Mouse (Mus musculus) kidney, postnatal 25 days (tissue): ENCODE measurements at regions not wholly inside any gene's neighbourhood (a gene's known extent, or its start where the extent isn't known, plus 50 kb on each side); places are given as distances from the start of the nearest gene placed in this dataset.
A peak's percentile ranks its signal among the peaks of the same experiment; 100 is the strongest.

ENCODE experiments used
- DNase-seq, 2 experiments: peaks; one replicate each; pipeline ENCODE4 v3.0.0; 2021; ENCODE audit warnings: mixed read lengths in 2 of 2

DNA sequence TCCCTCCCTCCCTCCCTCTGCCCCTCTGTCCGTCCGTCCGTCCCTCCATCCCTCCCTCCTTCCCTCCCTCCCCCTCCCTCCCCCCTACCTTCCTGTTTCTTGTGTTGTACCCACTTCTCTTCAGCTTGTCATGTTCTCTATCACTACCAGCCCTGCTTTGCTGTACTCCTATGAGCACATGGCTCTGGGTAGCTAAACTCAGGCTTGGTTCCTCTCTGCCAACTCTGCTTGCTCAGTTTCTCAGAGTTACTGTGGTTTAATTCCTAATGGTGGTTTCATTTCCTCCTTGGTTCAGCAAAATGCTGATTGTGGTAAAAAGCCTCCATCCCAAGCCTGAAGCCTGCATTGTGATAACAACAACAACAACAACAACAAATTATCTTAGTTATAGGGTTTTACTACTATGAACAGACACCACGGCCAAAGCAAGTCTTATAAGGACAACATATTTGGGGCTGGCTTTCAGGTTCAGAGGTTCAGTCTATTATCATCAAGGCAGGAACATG, 279.5 kb upstream of the Zfp703 start:
- no peak for DNase-seq

GRCm38 (mm10) chr8:26698580-26698979, 278.5 kb upstream of the Zfp703 start:
- DNase-seq = peak in 1 of 2 experiments; percentile 36

DNA sequence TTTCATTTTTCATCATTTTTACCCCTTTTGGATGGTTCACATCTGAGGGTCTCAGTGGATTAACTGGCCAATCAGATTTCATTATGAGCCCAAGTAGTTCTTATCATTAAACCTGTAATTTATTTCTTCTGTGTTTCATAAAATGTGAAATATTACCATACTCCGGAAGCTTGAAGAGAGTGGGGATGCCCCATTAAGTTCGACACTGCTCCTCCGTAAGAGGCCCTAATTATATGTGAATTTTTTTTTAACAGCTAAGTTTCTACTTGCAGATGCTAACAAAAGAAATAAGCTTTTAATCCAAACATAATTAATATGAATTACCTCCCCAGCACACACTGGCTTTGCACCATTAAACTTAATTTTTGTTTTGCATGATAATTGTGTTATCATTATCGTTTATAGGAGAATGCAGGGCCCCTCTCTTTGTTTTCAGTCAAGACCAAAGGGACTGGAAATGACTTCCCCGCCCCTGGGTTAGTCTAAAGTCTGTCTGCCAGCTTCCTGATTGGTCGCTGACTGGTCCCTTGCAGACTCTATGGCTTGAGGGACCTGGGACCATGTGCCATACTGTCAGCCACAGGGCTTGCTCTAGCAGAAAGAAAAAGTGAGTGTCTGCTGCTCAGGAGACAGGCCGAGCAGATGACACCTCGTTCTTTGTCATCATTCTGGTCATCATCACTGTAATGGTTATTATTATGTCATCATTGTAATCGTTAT, 270.9 kb upstream of the Zfp703 start:
- no peak for DNase-seq

DNA sequence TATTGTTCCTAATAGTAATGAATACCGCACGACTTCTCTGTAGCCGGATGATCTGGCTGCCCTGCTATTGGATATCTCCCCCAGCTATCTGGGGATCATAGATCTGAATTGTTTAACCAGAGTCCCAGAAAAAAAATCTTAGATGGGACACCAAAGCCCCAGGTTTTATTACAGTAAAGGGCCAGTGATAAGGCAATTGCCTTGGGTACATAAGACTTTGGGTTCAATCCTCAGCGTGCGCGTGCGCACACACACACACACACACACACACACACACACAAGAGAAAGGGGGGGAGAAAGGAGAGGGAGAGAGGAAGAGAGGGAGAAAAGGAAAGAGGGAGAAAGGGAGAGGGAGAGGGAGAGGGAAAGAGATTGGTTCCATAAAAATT, 270.4 kb upstream of the Zfp703 start:
- DNase-seq = no peak

- peak in 1 of 2 experiments; percentile 49 for DNase-seq
Measured at GRCm38 (mm10) chr8:26713836-26714235, 263.3 kb upstream of the Zfp703 start.

GRCm38 (mm10) chr8:26714714-26715113, 262.4 kb upstream of the Zfp703 start:
- DNase-seq = no peak

GRCm38 (mm10) chr8:26718409-26719355, 258.4 kb upstream of the Zfp703 start:
- no peak for DNase-seq

- DNase-seq = no peak
Measured at GRCm38 (mm10) chr8:26722766-26723165, 254.4 kb upstream of the Zfp703 start.

- no peak for DNase-seq
Measured at GRCm38 (mm10) chr8:26724628-26725027, 252.5 kb upstream of the Zfp703 start.

GRCm38 (mm10) chr8:26725521-26725920, 251.6 kb upstream of the Zfp703 start:
- no peak for DNase-seq

- no peak for DNase-seq
Measured at GRCm38 (mm10) chr8:26729351-26729750, 247.8 kb upstream of the Zfp703 start.

DNA sequence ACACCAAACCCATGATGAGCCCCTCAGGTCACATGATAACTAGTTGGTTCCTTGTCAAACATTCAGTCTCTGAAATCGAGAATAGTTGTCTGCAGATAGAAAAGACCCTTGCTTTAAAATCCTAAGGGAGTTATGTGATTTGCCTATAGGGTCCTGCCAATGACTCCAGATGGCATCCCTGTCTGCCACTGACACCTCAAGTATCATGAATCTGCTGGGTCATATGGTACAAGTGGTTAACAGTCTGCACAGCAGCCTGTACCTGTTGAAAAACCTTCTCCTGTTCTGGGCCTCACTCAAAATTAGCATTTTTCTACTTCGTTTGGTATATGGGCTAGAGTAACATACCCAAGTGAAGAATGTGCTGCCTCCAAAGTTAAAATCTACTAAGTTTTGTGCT, 246.0 kb upstream of the Zfp703 start:
- no peak for DNase-seq

DNA sequence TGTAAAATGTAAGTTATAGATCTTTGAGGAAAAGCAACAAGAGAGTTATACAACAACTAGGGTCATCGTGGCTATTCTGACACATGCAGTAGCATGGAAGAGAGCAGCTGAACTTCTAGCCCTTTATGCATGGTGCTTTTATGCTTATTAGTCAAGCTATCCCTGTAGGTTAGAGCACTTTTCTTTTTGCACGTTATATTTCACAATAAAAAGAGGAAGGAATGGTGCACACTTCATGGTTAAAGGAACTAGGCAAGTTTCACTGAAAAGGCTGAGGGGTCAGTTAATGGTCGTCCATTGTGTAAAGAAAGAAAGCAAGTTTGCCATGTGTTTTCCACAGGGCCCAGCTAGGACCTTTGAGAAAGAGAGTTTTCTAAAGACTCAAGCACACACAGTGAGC, 232.7 kb upstream of the Zfp703 start:
- no peak for DNase-seq

- no peak for DNase-seq
Measured at GRCm38 (mm10) chr8:26746811-26747210, 230.3 kb upstream of the Zfp703 start.

DNA sequence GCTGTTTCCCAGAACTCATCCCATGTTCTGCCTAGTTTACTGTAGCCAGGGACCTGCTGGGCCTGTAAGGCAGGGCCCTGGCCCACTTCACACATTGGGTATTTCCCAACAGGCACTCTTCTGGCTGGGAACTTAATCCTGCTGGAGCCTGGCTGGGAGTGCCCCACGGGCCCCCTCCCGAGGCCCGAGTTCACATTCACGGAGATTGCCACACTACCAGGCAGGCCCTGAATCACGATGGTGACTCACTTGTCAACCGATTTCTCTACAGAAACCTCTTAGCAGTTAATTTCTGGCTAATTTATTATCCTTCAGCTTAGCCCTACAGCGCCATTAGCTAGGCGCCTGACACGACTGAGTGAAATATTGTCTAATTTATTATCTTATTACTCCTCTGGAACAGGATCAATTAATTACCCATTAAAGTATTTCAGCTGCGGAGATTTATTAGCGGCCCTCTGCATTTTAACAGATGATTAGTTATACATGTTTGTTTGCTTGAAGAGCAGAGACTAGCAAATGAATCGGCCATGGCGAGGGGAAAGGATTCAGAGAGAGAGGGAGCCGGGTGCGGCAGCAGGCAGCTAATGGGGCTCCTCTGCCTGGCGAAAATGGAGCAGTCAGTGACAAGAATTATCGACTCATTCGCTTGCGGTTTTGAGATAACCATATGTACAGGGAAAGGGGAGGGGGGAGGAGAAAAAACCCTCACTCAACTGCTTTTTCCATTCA, 229.7 kb upstream of the Zfp703 start:
- no peak for DNase-seq

DNA sequence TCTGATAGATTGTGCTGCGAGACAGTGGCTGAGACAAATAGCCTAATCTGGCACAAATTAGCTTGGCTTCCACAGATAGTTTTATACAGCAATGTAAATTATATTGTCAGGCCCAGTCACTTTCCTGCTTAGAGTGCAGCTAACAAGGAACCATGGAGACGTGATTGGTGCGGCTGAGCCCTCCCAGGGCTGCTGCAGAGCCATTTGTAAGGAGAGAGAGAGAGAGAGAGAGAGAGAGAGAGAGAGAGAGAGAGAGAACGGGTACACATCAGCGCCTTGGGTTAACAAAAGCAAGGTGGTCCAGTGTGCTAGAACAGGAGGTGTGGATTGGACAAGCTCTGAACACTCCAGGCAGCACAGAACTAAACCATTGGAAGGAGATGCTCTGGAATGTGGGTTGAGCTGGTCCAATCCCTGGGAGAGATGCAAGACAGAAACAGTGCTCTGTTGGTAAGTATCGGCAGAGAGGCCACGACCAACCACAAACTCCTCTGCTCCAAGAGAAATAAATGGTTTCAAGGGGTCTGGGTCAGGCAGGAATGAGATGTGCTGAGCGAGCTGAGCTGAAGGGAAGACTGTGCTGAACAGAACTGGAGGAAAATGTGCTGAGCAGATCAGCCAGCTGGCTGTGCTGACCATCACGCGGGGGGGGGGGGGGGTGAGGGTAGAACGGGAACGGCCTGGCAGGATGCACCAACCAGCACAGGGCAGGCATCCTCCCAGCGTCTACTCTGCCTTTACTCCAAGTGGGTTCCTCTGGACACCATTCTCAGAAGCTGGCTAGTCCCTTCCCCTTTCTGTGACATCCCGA, 228.8 kb upstream of the Zfp703 start:
- DNase-seq = no peak

GRCm38 (mm10) chr8:26748972-26749291, 228.2 kb upstream of the Zfp703 start:
- no peak for DNase-seq

DNA sequence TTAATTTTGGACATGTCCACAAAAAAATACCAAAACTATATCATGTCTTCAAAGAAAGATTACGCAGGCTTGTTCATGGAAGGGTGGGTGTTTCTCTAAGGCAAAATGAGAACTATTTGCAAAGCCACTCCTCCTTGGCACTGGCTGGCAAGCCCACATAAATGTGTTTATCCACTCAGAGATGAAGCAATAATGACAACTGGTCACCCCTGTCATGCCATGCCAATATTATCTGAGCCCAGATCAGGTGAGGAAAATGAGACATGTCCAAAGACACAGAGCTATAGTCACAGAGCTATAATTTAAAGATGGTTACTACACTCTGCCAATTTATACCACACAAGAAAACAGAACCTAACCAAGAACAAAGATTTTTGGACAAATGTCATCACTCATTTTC, 227.0 kb upstream of the Zfp703 start:
- DNase-seq = no peak

DNA sequence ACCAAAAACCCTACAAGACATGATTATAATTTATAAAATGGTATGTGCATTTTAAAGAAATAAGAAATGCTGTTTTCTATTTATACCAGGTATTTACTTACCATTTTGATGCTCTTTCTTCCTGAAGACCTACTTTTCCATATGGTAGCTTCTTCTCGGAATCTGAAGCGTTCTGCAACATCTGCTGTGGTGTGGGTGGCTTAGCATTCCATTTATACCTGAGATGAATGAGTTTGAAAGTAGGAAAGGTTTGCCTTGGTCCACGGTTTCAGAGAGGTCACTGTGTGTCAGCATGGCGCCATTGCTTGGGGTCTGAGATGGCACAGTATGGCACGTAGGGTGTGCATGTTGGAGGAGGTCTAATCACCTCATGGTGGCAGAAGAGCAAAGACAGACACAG, 225.5 kb upstream of the Zfp703 start:
- DNase-seq = no peak

DNA sequence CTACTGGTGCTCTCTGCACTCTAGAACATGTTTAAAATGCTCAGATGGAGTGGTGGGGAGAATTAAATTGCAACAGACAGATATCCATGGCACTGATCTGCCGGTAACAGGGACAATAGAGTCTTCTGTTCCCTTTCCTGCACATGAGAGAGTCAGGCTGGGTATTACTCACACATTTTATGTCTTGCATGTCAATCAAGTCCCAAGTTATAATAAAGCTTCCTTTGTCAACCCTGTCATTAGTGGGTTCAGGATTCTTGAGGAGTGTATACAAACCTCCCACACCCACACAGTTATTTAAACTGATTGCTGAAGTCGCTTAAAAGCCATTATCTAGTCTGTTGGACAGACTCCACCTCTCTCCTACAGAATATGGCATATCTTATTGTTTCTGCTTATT, 220.7 kb upstream of the Zfp703 start:
- DNase-seq = no peak

GRCm38 (mm10) chr8:26760726-26761125, 216.4 kb upstream of the Zfp703 start:
- DNase-seq = no peak
